Mouse (Mus musculus) embryonic fibroblast, embryonic 13.5 days (primary cell): Measurements from ENCODE around the gene Baz2a.
"Not testable (repeated sequence)": the region's sequence is repeated elsewhere in the genome, so short reads cannot be mapped to it uniquely, and the experiment has no call there.

Source experiments
- CTCF ChIP-seq: IDR thresholded peaks from 2 replicates; pipeline ENCODE4 v1.5.1; 2011; ENCODE audit warnings: mild to moderate bottlenecking, control low read depth, low read length, moderate library complexity, borderline replicate concordance; ENCODE audit not compliant: insufficient read depth
- POLR2A ChIP-seq: IDR thresholded peaks from 2 replicates; pipeline ENCODE4 v1.6.1; 2011; ENCODE audit warnings: low read depth, mild to moderate bottlenecking, control low read depth, low read length, moderate library complexity

GRCm38 (mm10) chr10:128171348-128171747 lies 80.0 kb downstream of the Baz2a start:
- TF ChIP-seq CTCF, POLR2A: not testable (repeated sequence)
